Mouse (Mus musculus) testis, adult 10 weeks (tissue): ENCODE results near the gene 6720489N17Rik. TPM values are rescaled to one million over a fixed set of nuclear protein-coding genes. Genes with fewer than 3 reads are reported as not detected.

Experiments used
- polyA plus RNA-seq: library from polyadenylated mRNA; stranded (reverse); fragments of 350-450 nt; fragmentation: Illumina TruSeq; extraction: RNeasy Lipid Tissue Mini Kit (QIAGEN cat#74804); gene quantifications from one replicate; pipeline ENCODE4 v1.2.3, GENCODE M21; 2014; ENCODE audit warnings: low read depth, low replicate concordance

6720489N17Rik gene
- 1.6 TPM for polyA plus RNA-seq

DNA sequence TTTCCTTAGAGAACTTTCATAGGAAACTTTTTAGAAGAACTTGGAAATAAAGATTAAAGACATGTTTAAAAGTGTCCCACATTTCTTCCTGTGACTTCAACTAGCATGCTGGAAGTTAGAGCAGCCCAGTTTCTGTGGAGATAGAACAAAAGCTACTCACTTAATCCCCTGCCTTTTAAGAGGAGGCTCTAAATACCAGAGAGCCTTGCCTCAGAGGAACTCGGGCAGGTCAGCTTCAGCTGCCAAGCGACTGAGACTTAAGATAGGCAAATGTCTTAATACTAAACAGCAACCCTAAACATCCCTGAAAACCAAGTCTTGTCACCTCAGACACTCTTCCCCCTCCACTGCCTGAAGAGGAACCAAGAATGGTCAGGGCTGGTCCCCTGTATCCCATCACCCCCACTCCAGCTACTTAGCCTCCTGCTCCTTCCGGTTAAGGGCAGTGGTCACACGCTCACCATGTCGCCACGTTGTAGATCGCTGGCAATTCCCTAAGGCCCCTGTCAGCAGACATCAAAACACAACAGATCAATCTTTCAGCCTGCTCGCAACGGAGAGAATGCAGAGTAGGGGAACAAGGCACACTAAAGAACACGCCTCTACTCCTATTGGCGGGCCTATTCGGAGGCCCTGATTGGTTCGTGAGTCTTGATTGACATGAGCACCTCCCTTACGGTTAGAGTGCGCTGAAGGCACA, at the start of gene 6720489N17Rik:
Gene 6720489N17Rik, minus strand, starts transcription at position 606 of the 700 bp plus-strand sequence.

DNA sequence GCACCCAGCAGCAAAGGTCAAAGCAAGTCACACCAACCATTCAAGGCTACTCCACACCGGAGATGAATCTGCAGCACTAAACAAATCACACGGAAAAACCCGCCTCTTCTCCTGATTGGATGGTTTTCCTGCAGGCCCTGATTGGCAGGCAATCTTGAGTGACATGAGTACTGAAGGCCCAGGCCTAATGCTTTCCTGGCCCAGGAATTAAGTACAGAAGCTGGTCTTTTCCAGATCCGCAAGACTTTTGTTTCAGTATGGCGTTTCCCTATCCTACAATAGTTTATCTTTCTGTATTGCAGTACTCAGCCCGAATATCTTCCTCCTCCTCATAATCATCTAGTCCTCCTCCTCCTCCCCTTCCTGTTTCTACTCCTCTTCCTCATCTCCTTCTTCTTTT, 52.9 kb downstream of the 6720489N17Rik start, which contains the start of gene Zfp934:
Gene Zfp934, minus strand, starts transcription at position 101 of the 400 bp plus-strand sequence.

GRCm38 (mm10) chr13:62558189-62559110, 65.5 kb downstream of the 6720489N17Rik start, which contains the start of gene Zfp935:
TSS of gene Zfp935 (minus strand) at chr13:62558511.

Other genes starting within 250 kb of the 6720489N17Rik start
- 6.7 TPM for gene Gm3604, start 241.0 kb downstream of the 6720489N17Rik start, polyA plus RNA-seq
- gene Gm49359, start 157.3 kb downstream of the 6720489N17Rik start, polyA plus RNA-seq = 20.7 TPM
- gene Zfp935, start 65.7 kb downstream of the 6720489N17Rik start, polyA plus RNA-seq = 2.7 TPM
- 13.6 TPM for gene Zfp934, start 53.0 kb downstream of the 6720489N17Rik start, polyA plus RNA-seq
- 20.8 TPM for gene Platr25, start 136.5 kb upstream of the 6720489N17Rik start, polyA plus RNA-seq
- gene Gm5141, start 161.6 kb upstream of the 6720489N17Rik start, polyA plus RNA-seq = 8.3 TPM
- 0.46 TPM for gene Fbp2, start 234.2 kb upstream of the 6720489N17Rik start, polyA plus RNA-seq